Mouse (Mus musculus): Measurements from ENCODE around the gene Tstd1. TPM values are rescaled to one million over a fixed set of nuclear protein-coding genes. Genes with fewer than 3 reads are reported as not detected.
A peak's percentile ranks its signal among the peaks of the same experiment; 100 is the strongest.

Gene Tstd1
- total and polyA plus RNA-seq, 2 experiments from 2014 or later: 2.3 TPM; not detected in 1

DNA sequence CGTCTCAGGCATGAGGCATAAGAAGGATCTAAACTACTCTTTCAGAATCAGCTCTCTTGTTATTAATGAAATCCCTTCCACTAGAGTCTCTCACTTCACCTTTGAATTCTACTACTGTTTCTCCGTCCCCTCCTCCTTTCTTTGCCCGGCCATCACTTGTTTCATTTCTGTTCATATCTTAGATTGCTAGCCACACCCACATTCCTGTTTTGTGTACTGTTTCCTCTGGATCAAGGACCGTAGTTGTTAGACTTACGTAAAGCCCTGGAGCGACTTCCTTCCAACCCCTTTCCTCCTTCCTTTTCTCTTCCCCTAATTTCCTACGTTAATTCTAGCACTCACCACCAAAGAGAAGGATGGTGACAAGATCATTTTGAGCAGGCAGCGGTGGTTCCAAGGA lies 20.4 kb downstream of the Tstd1 start:
- 62% methylated on average over 8 of the region's 8 CpGs for WGBS
- Histone ChIP-seq H3K4me2 (ENCODE audit: low read depth, low read length) (peak overlapping the region; percentile 55; the same call in 1 of the 2 replicates), H3K9ac (replicated peaks; ENCODE audit: low read length) (no peak overlapping the region), H3K27me3 (ENCODE audit: insufficient read depth, low read length) (no peaks in the 10 kb centered on the region), H3K27ac (no peak overlapping the region), H3K9me3 (ENCODE audit: low read length) (no peaks in the 10 kb centered on the region), H3K4me1 (ENCODE audit: insufficient read depth, low read length) (0 out of 2 replicates have a peak, but pooled peaks cover 5% of the 10 kb centered on the region), H3K36me3 (ENCODE audit: insufficient read depth, low read length) (no peaks in the 10 kb centered on the region), H3K4me3 (ENCODE audit: low read length) (peak overlapping the region; percentile 42; the same call in 1 of the 2 replicates)
- no peak for DNase-seq (ENCODE audit: low spot score)
- ATAC-seq: no peak
- TF ChIP-seq CTCF (IDR thresholded peaks at IDR 0.05; ENCODE audit: low read depth): no peak

DNA sequence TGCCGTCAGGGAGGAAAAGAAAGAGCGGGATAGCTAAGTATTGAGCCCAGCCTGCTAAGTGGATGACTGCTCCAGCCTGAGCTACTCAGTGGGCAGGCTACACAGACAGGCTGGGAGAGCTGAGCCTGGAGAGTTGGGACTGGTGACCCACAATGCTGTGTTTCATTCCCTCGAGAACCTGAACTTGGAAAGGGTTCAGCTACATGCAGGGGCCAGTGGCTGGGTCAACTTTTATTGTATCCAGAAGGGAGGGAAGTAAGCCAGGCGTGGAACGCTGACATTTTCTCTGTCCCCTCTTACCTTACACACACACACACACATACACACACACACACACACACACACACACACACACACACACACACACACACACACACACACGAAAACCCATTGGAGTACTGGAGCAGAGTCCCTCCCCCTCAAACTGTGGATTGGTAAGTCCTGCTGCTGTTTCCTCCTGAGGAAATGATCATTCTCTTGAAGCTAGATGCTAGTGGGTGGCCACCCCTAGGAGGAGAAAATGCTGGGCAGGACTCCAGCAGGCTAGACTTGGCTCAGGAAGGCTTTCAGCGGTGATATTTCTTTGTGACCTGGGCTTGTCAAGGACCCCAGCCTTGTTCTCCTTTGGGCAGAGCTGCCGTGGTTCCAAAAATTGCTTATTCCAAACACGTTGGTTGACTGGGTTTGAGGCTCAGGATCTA lies 21.5 kb downstream of the Tstd1 start:
- no peak for TF ChIP-seq CTCF (IDR thresholded peaks at IDR 0.05; ENCODE audit: low read depth)
- no peaks in the 10 kb centered on the region for H3K9me3 ChIP-seq (ENCODE audit: low read length)
- H3K27me3 ChIP-seq (ENCODE audit: insufficient read depth, low read length): no peaks in the 10 kb centered on the region
- DNase-seq (ENCODE audit: low spot score): peak; percentile 48
- no peaks in the 10 kb centered on the region for H3K36me3 ChIP-seq (ENCODE audit: insufficient read depth, low read length)
- H3K9ac ChIP-seq (replicated peaks; ENCODE audit: low read length): no peak overlapping the region
- H3K4me1 ChIP-seq (ENCODE audit: insufficient read depth, low read length): 0 out of 2 replicates have a peak, but pooled peaks cover 5% of the 10 kb centered on the region
- ATAC-seq: peak; percentile 19; the same call in 1 of the 2 replicates
- H3K4me2 ChIP-seq (ENCODE audit: low read depth, low read length): 0 out of 2 replicates have a peak overlapping the region, but pooled peaks have one; percentile 55
- H3K4me3 ChIP-seq (ENCODE audit: low read length): no peak overlapping the region
- peak overlapping the region; percentile 20; the same call in 1 of the 2 replicates for H3K27ac ChIP-seq
- WGBS: 33% methylated on average over 9 of the region's 9 CpGs

DNA sequence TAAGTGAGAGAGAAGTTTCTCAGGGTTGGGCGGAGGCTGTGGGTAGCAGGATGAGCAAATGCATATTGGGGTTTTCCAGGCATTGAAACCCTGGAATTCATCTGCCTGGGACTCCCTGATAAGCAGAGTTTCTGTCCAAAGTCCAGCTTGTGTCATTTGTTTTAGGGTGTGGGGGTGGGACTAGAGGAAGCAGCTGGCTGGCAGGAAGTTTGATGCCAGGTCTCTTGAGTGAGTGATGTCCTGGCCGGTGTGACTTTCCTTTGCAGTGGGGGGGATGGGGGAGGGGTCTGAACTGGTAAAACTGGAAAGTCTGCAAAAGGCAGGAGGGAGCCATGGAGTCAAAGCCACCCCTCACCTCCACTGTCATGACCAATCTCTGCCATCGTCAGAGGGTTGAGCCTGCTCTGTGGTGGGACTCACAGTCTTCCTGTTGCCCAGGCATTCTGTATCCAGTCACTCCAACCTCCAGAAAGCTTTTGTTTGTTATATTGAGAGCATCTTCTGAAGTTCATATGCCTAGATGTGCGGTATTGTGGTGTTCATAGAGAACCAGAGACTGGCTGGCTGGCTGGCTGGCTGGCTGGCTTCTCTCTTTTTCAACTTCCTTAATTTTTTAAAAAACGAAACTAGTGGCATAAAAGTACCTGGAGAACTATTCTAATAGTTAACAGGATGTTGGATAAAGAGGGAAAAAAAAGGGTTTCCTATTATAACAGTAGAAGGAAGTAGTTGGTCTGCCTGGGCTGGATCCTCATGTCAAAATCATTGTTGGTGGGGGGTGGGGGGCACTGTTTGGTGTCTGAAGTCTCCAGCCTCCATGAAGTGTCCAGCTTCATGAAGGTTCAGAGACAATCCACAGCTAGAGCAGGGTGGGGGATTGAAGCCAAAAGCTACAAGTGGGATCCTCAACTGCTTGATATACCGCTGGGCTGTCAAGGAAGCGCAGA lies 23.1 kb downstream of the Tstd1 start:
- no peaks in the 10 kb centered on the region for H3K9me3 ChIP-seq (ENCODE audit: low read length)
- no peak overlapping the region for H3K9ac ChIP-seq (replicated peaks; ENCODE audit: low read length)
- H3K27me3 ChIP-seq (ENCODE audit: insufficient read depth, low read length): no peaks in the 10 kb centered on the region
- ATAC-seq (no peak), DNase-seq (ENCODE audit: low spot score) (no peak)
- H3K4me1 ChIP-seq (ENCODE audit: insufficient read depth, low read length): 0 out of 2 replicates have a peak, but pooled peaks cover 5% of the 10 kb centered on the region
- 55% methylated on average over 7 of the region's 7 CpGs for WGBS
- H3K27ac ChIP-seq: no peak overlapping the region
- H3K4me3 ChIP-seq (ENCODE audit: low read length): no peak overlapping the region
- no peaks in the 10 kb centered on the region for H3K36me3 ChIP-seq (ENCODE audit: insufficient read depth, low read length)
- no peak overlapping the region for H3K4me2 ChIP-seq (ENCODE audit: low read depth, low read length)
- TF ChIP-seq CTCF (IDR thresholded peaks at IDR 0.05; ENCODE audit: low read depth): no peak

DNA sequence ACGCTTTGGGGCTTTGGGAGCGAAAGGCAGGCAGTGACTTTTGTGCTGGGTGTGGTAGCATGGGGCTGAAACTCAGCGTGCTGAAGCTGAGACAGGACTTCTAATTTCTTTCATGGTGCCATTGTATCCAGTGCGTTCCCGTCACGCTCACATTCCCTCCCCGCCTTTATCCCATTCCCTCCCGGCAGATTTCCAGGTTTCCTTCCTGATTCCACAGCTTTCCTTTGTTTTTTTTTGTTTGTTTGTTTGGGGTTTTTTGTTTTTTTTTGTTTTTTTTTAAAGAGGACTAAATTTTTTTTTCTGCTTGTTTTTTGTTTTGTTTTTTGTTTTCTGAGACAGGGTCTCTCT lies 23.7 kb downstream of the Tstd1 start:
- Histone ChIP-seq H3K9ac (replicated peaks; ENCODE audit: low read length) (no peak overlapping the region), H3K4me2 (ENCODE audit: low read depth, low read length) (no peak overlapping the region), H3K4me3 (ENCODE audit: low read length) (no peak overlapping the region), H3K27me3 (ENCODE audit: insufficient read depth, low read length) (no peaks in the 10 kb centered on the region), H3K36me3 (ENCODE audit: insufficient read depth, low read length) (no peaks in the 10 kb centered on the region), H3K4me1 (ENCODE audit: insufficient read depth, low read length) (0 out of 2 replicates have a peak, but pooled peaks cover under 1% of the 10 kb centered on the region), H3K27ac (no peak overlapping the region), H3K9me3 (ENCODE audit: low read length) (no peaks in the 10 kb centered on the region)
- WGBS: 43% methylated on average over 8 of the region's 8 CpGs
- ATAC-seq (no peak), DNase-seq (ENCODE audit: low spot score) (no peak)
- no peak for TF ChIP-seq CTCF (IDR thresholded peaks at IDR 0.05; ENCODE audit: low read depth)

DNA sequence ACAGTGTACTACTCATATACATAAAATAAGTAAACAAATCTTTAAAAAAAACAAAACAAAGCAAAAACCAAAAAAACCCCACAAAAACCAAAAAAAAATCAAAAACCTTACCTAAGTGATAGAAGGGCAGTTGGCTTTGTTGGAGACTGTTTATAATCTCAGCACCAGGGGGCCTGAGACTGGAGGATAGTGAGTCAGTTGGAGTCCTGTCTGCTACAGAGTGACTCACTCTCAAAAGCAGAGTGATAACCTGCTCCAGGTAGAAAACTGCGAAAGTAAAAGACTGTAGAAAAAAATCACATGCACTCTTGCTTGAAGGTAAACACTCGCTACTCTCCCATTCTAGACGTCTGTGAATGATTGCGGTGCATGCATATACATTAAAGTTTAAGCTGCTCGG lies 26.4 kb downstream of the Tstd1 start:
- no peak overlapping the region for H3K4me2 ChIP-seq (ENCODE audit: low read depth, low read length)
- H3K27me3 ChIP-seq (ENCODE audit: insufficient read depth, low read length): no peaks in the 10 kb centered on the region
- no peak for DNase-seq (ENCODE audit: low spot score)
- 91% methylated on average over 5 of the region's 5 CpGs for WGBS
- no peak for TF ChIP-seq CTCF (IDR thresholded peaks at IDR 0.05; ENCODE audit: low read depth)
- ATAC-seq: no peak
- H3K27ac ChIP-seq: no peak overlapping the region
- no peaks in the 10 kb centered on the region for H3K36me3 ChIP-seq (ENCODE audit: insufficient read depth, low read length)
- no peaks in the 10 kb centered on the region for H3K9me3 ChIP-seq (ENCODE audit: low read length)
- no peak overlapping the region for H3K9ac ChIP-seq (replicated peaks; ENCODE audit: low read length)
- H3K4me3 ChIP-seq (ENCODE audit: low read length): no peak overlapping the region
- no peaks in the 10 kb centered on the region for H3K4me1 ChIP-seq (ENCODE audit: insufficient read depth, low read length)

DNA sequence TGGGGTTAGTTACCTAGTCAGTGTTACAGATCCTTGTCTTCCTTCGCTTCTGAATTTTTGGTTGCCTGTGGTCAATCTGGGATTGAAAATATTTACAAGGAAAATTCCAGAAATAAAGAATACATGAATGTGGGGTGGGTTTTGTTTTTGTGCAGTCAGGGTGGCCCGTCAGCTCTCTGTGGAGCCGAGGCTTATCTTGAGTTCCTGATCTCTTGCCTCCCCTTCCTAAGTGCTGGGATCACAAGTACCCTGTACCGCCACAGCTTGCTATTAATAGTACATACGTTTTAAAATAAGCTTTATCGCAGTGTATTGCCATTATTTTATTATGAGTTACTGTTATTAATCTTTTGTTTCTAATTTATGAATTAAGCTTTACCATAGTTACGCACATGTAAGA lies 28.2 kb downstream of the Tstd1 start:
- H3K9me3 ChIP-seq (ENCODE audit: low read length): no peaks in the 10 kb centered on the region
- H3K27me3 ChIP-seq (ENCODE audit: insufficient read depth, low read length): no peaks in the 10 kb centered on the region
- WGBS: 80% methylated on average over 7 of the region's 7 CpGs
- ATAC-seq (no peak), DNase-seq (ENCODE audit: low spot score) (no peak)
- H3K4me3 ChIP-seq (ENCODE audit: low read length): no peak overlapping the region
- H3K4me1 ChIP-seq (ENCODE audit: insufficient read depth, low read length): no peaks in the 10 kb centered on the region
- no peaks in the 10 kb centered on the region for H3K36me3 ChIP-seq (ENCODE audit: insufficient read depth, low read length)
- H3K4me2 ChIP-seq (ENCODE audit: low read depth, low read length): no peak overlapping the region
- TF ChIP-seq CTCF (IDR thresholded peaks at IDR 0.05; ENCODE audit: low read depth): no peak
- H3K27ac ChIP-seq: no peak overlapping the region
- H3K9ac ChIP-seq (replicated peaks; ENCODE audit: low read length): no peak overlapping the region
